Mouse (Mus musculus) midbrain, embryonic 12.5 days (tissue): ENCODE data around the gene Bcas2. TPM values are rescaled to one million over a fixed set of nuclear protein-coding genes. Genes with fewer than 3 reads are reported as not detected.
"Not testable (repeated sequence)": the region's sequence is repeated elsewhere in the genome, so short reads cannot be mapped to it uniquely, and the experiment has no call there.

Experiments used
- ATAC-seq: fragments of 200-750 bp; cut with Nextera tagmentation; 2 replicates; pipeline ENCODE4 v1.8.0; 2017; ENCODE audit warnings: low read depth, moderate TSS enrichment, moderate library complexity; ENCODE audit not compliant: low FRiP score
- H3K27ac ChIP-seq: fragments of 300-500 bp; sonication (generic); replicated peaks from 2 replicates; pipeline ENCODE4 v1.5.1; 2016; ENCODE audit warnings: mild to moderate bottlenecking
- H3K27me3 ChIP-seq: fragments of 300-500 bp; sonication (generic); 2 replicates; pipeline ENCODE4 v1.6.1; 2016; ENCODE audit warnings: mild to moderate bottlenecking
- H3K36me3 ChIP-seq: fragments of 300-500 bp; sonication (generic); 2 replicates; pipeline ENCODE4 v1.6.1; 2016
- H3K4me1 ChIP-seq: fragments of 300-500 bp; sonication (generic); 2 replicates; pipeline ENCODE4 v1.6.1; 2016
- H3K4me2 ChIP-seq: fragments of 300-500 bp; sonication (generic); replicated peaks from 2 replicates; pipeline ENCODE4 v1.6.1; 2016; ENCODE audit warnings: mild to moderate bottlenecking, moderate library complexity
- H3K4me3 ChIP-seq: fragments of 300-500 bp; sonication (generic); 2 replicates; pipeline ENCODE4 v1.5.1; 2016; ENCODE audit warnings: mild to moderate bottlenecking
- H3K9ac ChIP-seq: fragments of 300-500 bp; sonication (generic); replicated peaks from 2 replicates; pipeline ENCODE4 v1.6.1; 2016; ENCODE audit warnings: mild to moderate bottlenecking, moderate library complexity
- H3K9me3 ChIP-seq: fragments of 300-500 bp; sonication (generic); 2 replicates; pipeline ENCODE4 v1.6.1; 2016; ENCODE audit warnings: mild to moderate bottlenecking
- WGBS: fragments of 180-500 bp; shearing (Covaris S2); methylation state at CpG from one replicate; pipeline ENCODE4 v1.1.7; 2016; 5-methylcytosine and 5-hydroxymethylcytosine counted together
- polyA plus RNA-seq: library from polyadenylated mRNA; unstranded; fragments of >200 nt; fragmentation: Nextera tagmentation; extraction: Ambion mirVana; gene quantifications from 2 replicates; pipeline ENCODE4 v1.2.1, GENCODE M21; 2016

Bcas2 gene
- polyA plus RNA-seq, 1 experiment from 2014 or later: 228 TPM

GRCm38 (mm10) chr3:103140095-103140838 lies 31.2 kb upstream of the Bcas2 start:
- not testable (repeated sequence) for H3K4me3 ChIP-seq, H3K27me3 ChIP-seq

GRCm38 (mm10) chr3:103141287-103141686 lies 30.2 kb upstream of the Bcas2 start:
- no peaks in the 10 kb centered on the region for H3K4me1 ChIP-seq
- 91% methylated on average over 11 of the region's 11 CpGs for WGBS

More at GRCm38 (mm10) chr3:103140095-103140838, 31.2 kb upstream of the Bcas2 start:
- ATAC-seq, H3K36me3 ChIP-seq, H3K4me2 ChIP-seq, H3K27ac ChIP-seq, H3K9ac ChIP-seq, H3K9me3 ChIP-seq, H3K4me1 ChIP-seq: not testable (repeated sequence)
- WGBS: 61% methylated on average over 11 of the region's 11 CpGs

GRCm38 (mm10) chr3:103142366-103142765 lies 29.1 kb upstream of the Bcas2 start:
- H3K9me3 ChIP-seq: no peaks in the 10 kb centered on the region
- 87% methylated on average over 10 of the region's 10 CpGs for WGBS
- no peak overlapping the region for H3K4me3 ChIP-seq
- H3K27me3 ChIP-seq: no peaks in the 10 kb centered on the region
- no peak overlapping the region for H3K27ac ChIP-seq
- H3K9ac ChIP-seq: no peak overlapping the region
- no peak for ATAC-seq
- no peaks in the 10 kb centered on the region for H3K4me1 ChIP-seq
- no peaks in the 10 kb centered on the region for H3K36me3 ChIP-seq
- no peak overlapping the region for H3K4me2 ChIP-seq

More at GRCm38 (mm10) chr3:103141287-103141686, 30.2 kb upstream of the Bcas2 start:
- no peaks in the 10 kb centered on the region for H3K36me3 ChIP-seq
- H3K9ac ChIP-seq: no peak overlapping the region
- H3K9me3 ChIP-seq: no peaks in the 10 kb centered on the region
- no peaks in the 10 kb centered on the region for H3K27me3 ChIP-seq
- no peak overlapping the region for H3K27ac ChIP-seq
- H3K4me2 ChIP-seq: no peak overlapping the region
- no peak for ATAC-seq
- no peak overlapping the region for H3K4me3 ChIP-seq

GRCm38 (mm10) chr3:103145336-103145735 lies 26.1 kb upstream of the Bcas2 start:
- ATAC-seq: no peak
- Histone ChIP-seq H3K4me2 (no peak overlapping the region), H3K9me3 (no peaks in the 10 kb centered on the region), H3K36me3 (no peaks in the 10 kb centered on the region), H3K9ac (no peak overlapping the region), H3K27me3 (no peaks in the 10 kb centered on the region), H3K27ac (no peak overlapping the region), H3K4me1 (no peaks in the 10 kb centered on the region), H3K4me3 (no peak overlapping the region)
- WGBS: 56% methylated on average over 2 of the region's 2 CpGs

GRCm38 (mm10) chr3:103145791-103146190 lies 25.7 kb upstream of the Bcas2 start:
- no peaks in the 10 kb centered on the region for H3K27me3 ChIP-seq
- H3K27ac ChIP-seq: no peak overlapping the region
- no peak overlapping the region for H3K4me2 ChIP-seq
- no peaks in the 10 kb centered on the region for H3K4me1 ChIP-seq
- no peaks in the 10 kb centered on the region for H3K36me3 ChIP-seq
- ATAC-seq: no peak
- no peak overlapping the region for H3K4me3 ChIP-seq
- H3K9me3 ChIP-seq: no peaks in the 10 kb centered on the region
- no peak overlapping the region for H3K9ac ChIP-seq
- WGBS: 79% methylated on average over 4 of the region's 4 CpGs

GRCm38 (mm10) chr3:103146330-103147166 lies 24.9 kb upstream of the Bcas2 start:
- ATAC-seq: no peak
- 69% methylated on average over 23 of the region's 23 CpGs for WGBS
- no peak overlapping the region for H3K4me2 ChIP-seq
- H3K4me3 ChIP-seq: no peak overlapping the region
- no peak overlapping the region for H3K9ac ChIP-seq
- H3K36me3 ChIP-seq: no peaks in the 10 kb centered on the region
- no peak overlapping the region for H3K27ac ChIP-seq
- H3K27me3 ChIP-seq: no peaks in the 10 kb centered on the region
- no peaks in the 10 kb centered on the region for H3K9me3 ChIP-seq
- H3K4me1 ChIP-seq: no peaks in the 10 kb centered on the region

- Histone ChIP-seq H3K4me1 (no peaks in the 10 kb centered on the region), H3K27ac (no peak overlapping the region), H3K4me2 (no peak overlapping the region), H3K9ac (no peak overlapping the region), H3K36me3 (no peaks in the 10 kb centered on the region), H3K9me3 (no peaks in the 10 kb centered on the region), H3K4me3 (no peak overlapping the region), H3K27me3 (no peaks in the 10 kb centered on the region)
- WGBS: 84% methylated on average over 4 of the region's 4 CpGs
- no peak for ATAC-seq
Measured at GRCm38 (mm10) chr3:103147775-103148174, 23.7 kb upstream of the Bcas2 start.

GRCm38 (mm10) chr3:103148941-103149340 lies 22.5 kb upstream of the Bcas2 start:
- Histone ChIP-seq H3K27ac (no peak overlapping the region), H3K27me3 (no peaks in the 10 kb centered on the region), H3K4me1 (no peaks in the 10 kb centered on the region), H3K9me3 (no peaks in the 10 kb centered on the region), H3K9ac (no peak overlapping the region), H3K4me2 (no peak overlapping the region), H3K36me3 (no peaks in the 10 kb centered on the region), H3K4me3 (no peak overlapping the region)
- no peak for ATAC-seq
- WGBS: 90% methylated on average over 10 of the region's 10 CpGs

- ATAC-seq: no peak
- no peaks in the 10 kb centered on the region for H3K36me3 ChIP-seq
- H3K4me2 ChIP-seq: no peak overlapping the region
- H3K4me3 ChIP-seq: no peak overlapping the region
- H3K9me3 ChIP-seq: no peaks in the 10 kb centered on the region
- H3K27ac ChIP-seq: no peak overlapping the region
- no peaks in the 10 kb centered on the region for H3K4me1 ChIP-seq
- no peaks in the 10 kb centered on the region for H3K27me3 ChIP-seq
- no peak overlapping the region for H3K9ac ChIP-seq
Measured at GRCm38 (mm10) chr3:103153761-103154160, 17.7 kb upstream of the Bcas2 start.

- Histone ChIP-seq H3K4me3 (no peak overlapping the region), H3K36me3 (no peaks in the 10 kb centered on the region), H3K27me3 (no peaks in the 10 kb centered on the region), H3K9ac (no peak overlapping the region), H3K9me3 (no peaks in the 10 kb centered on the region), H3K4me2 (no peak overlapping the region), H3K27ac (no peak overlapping the region), H3K4me1 (no peaks in the 10 kb centered on the region)
- 60% methylated on average over 3 of the region's 3 CpGs for WGBS
- no peak for ATAC-seq
Measured at GRCm38 (mm10) chr3:103159232-103159900, 12.1 kb upstream of the Bcas2 start.

GRCm38 (mm10) chr3:103169771-103170170 lies 1.7 kb upstream of the Bcas2 start:
- no peak for ATAC-seq
- Histone ChIP-seq H3K4me2 (no peak overlapping the region), H3K27me3 (no peaks in the 10 kb centered on the region), H3K9ac (no peak overlapping the region), H3K9me3 (no peaks in the 10 kb centered on the region), H3K27ac (no peak overlapping the region), H3K4me3 (no peak overlapping the region), H3K36me3 (peaks cover 12% of the 10 kb centered on the region), H3K4me1 (peaks cover 12% of the 10 kb centered on the region)
- WGBS: 11% methylated on average over 4 of the region's 4 CpGs

- Histone ChIP-seq H3K36me3 (peaks cover 33% of the 10 kb centered on the region), H3K9me3 (no peaks in the 10 kb centered on the region), H3K9ac (peak overlapping the region; percentile 87), H3K4me2 (peak overlapping the region; percentile 78), H3K27ac (no peak overlapping the region), H3K27me3 (no peaks in the 10 kb centered on the region), H3K4me3 (peak overlapping the region; percentile 77), H3K4me1 (peaks cover 12% of the 10 kb centered on the region)
- 54% methylated on average over 5 of the region's 5 CpGs for WGBS
- ATAC-seq: no peak
Measured at GRCm38 (mm10) chr3:103172615-103173014, 1.2 kb downstream of the Bcas2 start.
